Mouse (Mus musculus): ENCODE data around the gene Olfr578.

The Olfr578 gene

GRCm38 (mm10) chr7:102989224-102989623, at the start of gene Olfr578:
Olfr578 (minus strand) TSS chr7:102989324.
- no peak for DNase-seq

DNA sequence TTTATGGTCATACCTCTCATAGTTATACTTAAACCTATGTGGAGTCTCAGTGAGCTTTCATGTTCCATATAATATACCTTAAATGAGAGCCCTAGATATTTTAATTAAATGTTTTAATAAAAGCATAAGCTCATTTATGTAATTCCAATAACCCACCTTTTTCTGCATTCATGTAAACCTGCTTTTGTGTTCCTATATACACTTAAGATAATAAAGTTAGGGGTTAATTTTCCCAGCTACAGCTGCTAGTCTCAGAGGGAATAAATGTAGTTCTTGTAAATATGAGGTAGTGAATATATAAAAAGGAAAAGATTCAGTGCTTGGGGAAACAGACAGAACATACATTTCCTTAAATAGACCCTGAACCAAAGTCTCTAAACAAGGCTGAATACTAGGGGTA, 48.6 kb upstream of the Olfr578 start, which contains the start of gene Olfr582:
Olfr582 (plus strand) TSS at position 301 of the 400 bp plus-strand sequence.
- DNase-seq, result no peak

GRCm38 (mm10) chr7:102975843-102976242, 13.3 kb downstream of the Olfr578 start, which contains the start of gene Olfr577:
Olfr577 (minus strand) TSS chr7:102975943.
- DNase-seq, result no peak

GRCm38 (mm10) chr7:102974399-102974798, 14.7 kb downstream of the Olfr578 start:
- DNase-seq, result no peak

DNA sequence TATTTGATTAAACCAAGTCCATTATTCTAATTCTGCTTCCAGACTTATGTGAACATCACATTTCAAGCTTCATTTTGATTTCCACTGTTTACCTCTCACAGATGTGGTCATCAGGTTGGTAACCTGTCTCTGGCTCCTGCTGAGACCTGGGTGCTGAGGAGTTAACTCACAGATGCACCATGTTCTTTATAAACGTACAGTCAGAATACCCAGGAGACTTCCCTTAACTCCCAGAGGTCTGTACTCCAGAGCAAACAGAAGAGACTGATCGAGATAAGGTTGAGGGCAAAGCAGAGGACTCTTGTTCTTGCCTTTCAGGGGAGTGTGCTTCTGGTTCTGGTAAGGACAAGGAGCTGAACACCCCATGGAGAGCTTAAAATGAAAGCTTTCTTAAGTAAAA, 26.8 kb downstream of the Olfr578 start, which contains the start of gene Olfr576:
Olfr576 (plus strand) TSS at position 301 of the 400 bp plus-strand sequence.
- no peak for DNase-seq

DNA sequence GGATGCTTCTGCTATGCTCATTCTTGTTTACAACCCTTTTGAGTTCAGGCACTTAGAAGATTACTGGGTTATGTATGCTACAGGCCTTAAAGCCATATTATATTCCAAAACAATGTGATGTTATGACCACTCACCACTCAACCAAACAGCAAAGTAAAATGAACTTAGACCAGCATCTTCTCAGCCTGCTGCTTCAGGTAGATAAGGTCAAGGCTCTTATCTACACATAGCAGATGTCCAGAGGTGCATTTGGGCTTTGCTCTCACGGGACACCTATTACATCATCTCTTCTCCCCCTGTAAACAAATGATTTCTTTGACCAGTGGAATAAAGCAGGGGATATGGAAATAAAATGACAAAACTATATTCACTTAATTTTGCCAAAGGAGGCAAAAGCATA, 30.5 kb downstream of the Olfr578 start, which contains the start of gene Olfr575:
Olfr575 (minus strand) TSS at position 183 of the 400 bp plus-strand sequence.
- peak; percentile 33 for DNase-seq

GRCm38 (mm10) chr7:102958137-102958536, 31.0 kb downstream of the Olfr578 start:
- DNase-seq, result no peak

- DNase-seq, result no peak
These were observed 38.4 kb downstream of the Olfr578 start for GRCm38 (mm10) chr7:102950732-102951131.

DNA sequence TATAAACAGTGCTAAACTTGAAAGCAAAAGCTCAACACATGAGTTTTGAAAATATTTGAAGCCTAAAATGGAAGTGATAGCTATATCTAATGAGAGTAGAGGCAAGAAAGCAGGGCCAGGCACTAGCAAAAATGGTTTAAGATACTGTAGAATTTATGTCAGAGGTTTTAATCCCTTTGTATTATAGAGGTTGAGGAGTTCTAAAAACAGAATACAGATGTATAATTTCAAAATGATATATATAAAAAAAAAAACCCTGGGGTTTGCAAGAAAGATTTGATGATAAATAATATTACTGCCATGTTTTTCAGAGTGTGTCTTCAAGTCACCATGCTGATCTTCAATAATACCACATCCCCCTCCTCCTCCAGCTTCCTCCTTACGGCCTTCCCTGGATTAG, 41.0 kb downstream of the Olfr578 start, which contains the start of gene Olfr574:
Olfr574 (plus strand) TSS at position 301 of the 400 bp plus-strand sequence.
- DNase-seq, result no peak

DNA sequence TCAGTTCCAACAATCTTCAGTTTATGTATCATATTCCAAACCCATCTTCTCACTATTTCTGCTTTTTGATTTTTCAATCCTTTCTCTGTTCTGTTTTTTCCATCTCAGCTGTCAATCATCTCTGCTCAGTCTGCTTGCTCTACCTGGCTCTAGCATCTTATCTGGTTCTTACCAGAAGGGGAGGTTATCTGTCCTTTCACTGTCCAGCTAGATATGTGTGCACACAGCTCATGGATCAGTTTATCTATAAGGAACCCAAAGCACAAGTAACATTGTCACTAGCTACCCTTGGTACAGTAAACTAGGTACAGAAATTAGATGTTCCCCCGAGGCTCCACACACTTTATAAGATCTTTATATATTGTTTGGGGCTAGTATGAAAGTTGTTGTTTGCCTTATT, 45.7 kb downstream of the Olfr578 start:
- DNase-seq, result no peak

DNA sequence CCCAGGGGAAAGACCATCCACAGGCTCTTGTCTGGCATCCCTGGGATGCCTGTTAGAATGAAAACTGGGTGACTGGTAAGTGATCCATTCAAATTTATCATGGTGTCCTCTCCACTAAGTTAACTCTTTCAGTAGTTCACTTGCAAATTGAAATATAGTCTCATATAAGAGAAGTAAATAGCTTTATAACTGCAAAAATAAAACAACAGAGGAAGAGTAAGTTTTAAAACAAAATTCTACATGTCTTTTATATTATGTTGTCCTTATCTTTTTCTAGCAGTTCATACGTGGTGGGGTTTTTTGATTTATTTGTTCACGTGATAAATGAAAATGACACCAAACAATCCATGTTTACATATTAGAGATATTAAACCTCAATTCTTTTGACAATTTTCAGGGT, 46.6 kb downstream of the Olfr578 start, which contains the start of gene Olfr573-ps1:
Olfr573-ps1 (minus strand) TSS at position 101 of the 400 bp plus-strand sequence.
- no peak for DNase-seq

Data from liver (tissue).